Mouse (Mus musculus) Patski (cell line): Measurements from ENCODE around the gene Atf7. TPM values are rescaled to one million over a fixed set of nuclear protein-coding genes. Genes with fewer than 3 reads are reported as not detected.
A peak's percentile ranks its signal among the peaks of the same experiment; 100 is the strongest.
"Not testable (repeated sequence)": the region's sequence is repeated elsewhere in the genome, so short reads cannot be mapped to it uniquely, and the experiment has no call there.

Experiments used
- ATAC-seq: fragments of 100-300 bp; one replicate; pipeline ENCODE4 v1.8.0; 2021
- CTCF ChIA-PET: fragments of 350-600 bp; sonication (Branson Sonifier 250); formaldehyde crosslinking; loops from one replicate; lab custom pipeline; 2022; ENCODE audit warnings: inconsistent platforms; lab: Charles Lee
- POLR2A ChIA-PET: fragments of 350-600 bp; sonication (Branson Sonifier 250); formaldehyde crosslinking; loops from one replicate; lab custom pipeline; 2022; ENCODE audit warnings: antibody characterized with exemption, inconsistent platforms; lab: Charles Lee
- DNase-seq: peaks from one replicate; pipeline ENCODE4 v3.0.0-alpha.2; 2011; ENCODE audit warnings: low read depth, low spot score
- H3K27me3 ChIP-seq: fragments of 371-371 bp; one replicate; pipeline ENCODE4 v1.5.1; 2021
- CTCF ChIP-seq: fragments of 100-300 bp; IDR thresholded peaks from one replicate; pipeline ENCODE4 v1.5.1; 2021
- in situ Hi-C: fragments of 300-500 bp; cut with MboI; formaldehyde crosslinking; loops from 3 replicates; pipeline ENCODE4 v1.11.1; 2018; ENCODE audit warnings: low pct_unique_long_range_greater_than_20kb, mixed read lengths
- polyA plus RNA-seq: library from polyadenylated mRNA; unstranded; gene quantifications from one replicate; pipeline ENCODE4 v1.2.3, GENCODE M21; 2021

Atf7 gene
- polyA plus RNA-seq, 1 experiment from 2014 or later: 39.9 TPM

DNA sequence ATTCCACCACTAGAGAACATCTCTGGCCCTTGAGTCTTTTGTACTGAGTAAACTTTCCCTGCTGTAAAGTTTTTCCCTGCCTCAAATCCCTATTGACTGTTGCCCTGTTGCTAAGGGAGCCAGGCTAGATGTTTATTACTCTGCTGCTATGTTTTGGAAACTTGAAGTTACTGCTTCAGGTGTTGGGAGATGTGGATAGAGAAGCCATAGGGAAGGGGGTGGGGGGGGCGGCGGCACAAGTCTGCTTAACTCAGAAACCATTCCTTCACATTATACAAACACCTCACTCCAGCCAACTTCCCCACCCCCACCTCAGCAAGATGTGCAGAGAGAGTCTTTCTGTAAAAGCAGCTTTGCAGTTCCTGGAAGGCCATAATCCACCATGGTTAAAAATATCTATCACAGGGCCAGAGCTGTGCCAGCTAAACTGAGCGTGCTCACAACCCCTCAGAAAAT lies 32.7 kb upstream of the Atf7 start:
- POLR2A ChIA-PET: interaction anchor here (0.6 kb wide), 1 partner anchor 25 kb away, joined by 3 read pairs; no protein-coding TSS in a partner anchor
- TF ChIP-seq CTCF: no peak
- no peak for ATAC-seq
- no peak for DNase-seq
- in situ Hi-C loops: no loop called here
- no peaks in the 10 kb centered on the region for H3K27me3 ChIP-seq
- CTCF ChIA-PET: interaction anchor here (1.1 to 1.8 kb wide), 2 partner anchors 13 to 17 kb away, joined by 4 read pairs; no protein-coding TSS in a partner anchor

DNA sequence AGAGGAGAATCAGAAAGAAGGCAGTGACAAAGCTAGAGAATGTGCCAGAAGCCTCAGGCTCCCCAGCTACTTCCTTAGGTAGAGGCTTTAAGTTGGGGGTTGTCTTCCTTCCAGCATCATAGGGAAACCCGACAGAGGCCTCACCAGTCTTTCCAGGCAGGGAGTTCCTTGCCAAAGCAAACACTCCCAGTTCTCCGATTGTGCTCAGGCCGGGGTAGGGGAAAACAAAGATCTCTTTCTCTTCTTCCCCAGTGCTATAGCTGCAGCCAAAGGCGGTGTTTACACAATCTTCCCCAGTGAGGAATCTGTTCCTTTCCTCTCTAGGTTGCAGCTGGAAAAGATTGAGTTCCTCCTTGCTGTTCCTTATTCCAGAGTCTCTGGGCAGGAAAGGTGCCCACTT lies 31.4 kb upstream of the Atf7 start:
- in situ Hi-C loops: no loop called here
- ATAC-seq: no peak
- POLR2A ChIA-PET: interaction anchor here (0.6 to 0.8 kb wide), 2 partner anchors 30 to 1103 kb away, joined by 3 read pairs; no protein-coding TSS in a partner anchor

DNA sequence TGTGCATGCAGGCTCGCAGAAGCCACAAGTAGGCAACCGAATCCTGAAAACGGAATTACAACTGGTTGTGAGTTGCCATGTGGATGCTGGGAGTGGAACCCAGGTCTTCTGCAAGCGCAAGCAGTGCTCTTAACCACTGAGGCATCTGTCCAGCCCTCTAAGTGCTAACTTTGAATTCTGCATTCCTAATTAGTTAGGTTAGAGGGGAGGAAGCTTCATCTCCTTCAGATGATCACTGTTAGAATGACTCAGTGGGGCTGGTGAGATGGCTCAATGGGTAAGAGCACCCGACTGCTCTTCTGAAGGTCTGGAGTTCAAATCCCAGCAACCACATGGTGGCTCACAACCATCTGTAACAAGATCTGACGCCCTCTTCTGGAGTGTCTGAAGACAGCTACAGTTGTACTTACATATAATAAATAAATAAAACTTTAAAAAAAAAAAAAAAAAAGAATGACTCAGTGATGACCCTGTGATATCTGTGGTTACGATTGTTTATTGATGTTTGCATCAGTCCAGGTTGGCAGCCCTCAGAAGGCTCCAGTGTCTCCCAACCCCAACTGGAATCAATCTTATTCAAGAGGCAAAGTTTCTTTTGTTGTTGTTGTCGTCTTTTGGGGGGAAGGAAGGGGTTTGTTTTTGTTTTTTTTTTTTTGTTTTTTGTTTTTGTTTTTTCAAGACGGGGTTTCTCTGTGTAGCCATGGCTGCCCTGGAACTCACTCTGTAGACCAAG lies 26.8 kb upstream of the Atf7 start:
- ATAC-seq, H3K27me3 ChIP-seq, POLR2A ChIA-PET, in situ Hi-C loops, DNase-seq: not testable (repeated sequence)
- CTCF ChIA-PET: interaction anchor here (1.2 kb wide), 1 partner anchor 32 kb away, joined by 3 read pairs; no protein-coding TSS in a partner anchor

More for the DNA sequence above, 31.4 kb upstream of the Atf7 start:
- CTCF ChIA-PET: interaction anchor here (0.9 to 1.8 kb wide), 4 partner anchors 13 to 42 kb away, joined by 3 to 5 read pairs (median 4); no protein-coding TSS in a partner anchor
- no peak for DNase-seq
- H3K27me3 ChIP-seq: no peaks in the 10 kb centered on the region
- TF ChIP-seq CTCF: no peak

DNA sequence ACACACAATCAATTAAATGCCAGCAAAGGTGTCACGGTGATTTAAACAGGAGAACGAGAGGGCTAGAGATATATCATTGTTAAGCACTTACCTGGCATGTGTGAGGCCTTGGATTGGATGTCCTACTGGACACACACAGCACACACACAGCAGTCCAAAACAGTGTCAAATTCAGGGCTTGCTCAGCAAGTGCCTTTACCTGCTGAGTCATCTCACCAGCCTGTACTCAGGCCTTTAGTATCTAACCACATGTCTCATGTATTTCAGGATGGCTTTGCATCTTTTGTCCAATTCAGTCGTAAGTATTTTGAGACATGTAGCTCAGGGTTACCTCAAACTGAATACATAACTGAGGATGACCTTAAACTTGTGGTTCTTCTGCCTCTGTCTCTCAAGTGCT lies 25.8 kb upstream of the Atf7 start:
- POLR2A ChIA-PET: interaction anchor here (0.5 to 0.6 kb wide), 2 partner anchors 76 to 382 kb away, joined by 4 to 5 read pairs; no protein-coding TSS in a partner anchor
- ATAC-seq (no peak), DNase-seq (no peak)
- in situ Hi-C loops: no loop called here
- TF ChIP-seq CTCF: no peak
- no peaks in the 10 kb centered on the region for H3K27me3 ChIP-seq
- CTCF ChIA-PET: no interaction called here

DNA sequence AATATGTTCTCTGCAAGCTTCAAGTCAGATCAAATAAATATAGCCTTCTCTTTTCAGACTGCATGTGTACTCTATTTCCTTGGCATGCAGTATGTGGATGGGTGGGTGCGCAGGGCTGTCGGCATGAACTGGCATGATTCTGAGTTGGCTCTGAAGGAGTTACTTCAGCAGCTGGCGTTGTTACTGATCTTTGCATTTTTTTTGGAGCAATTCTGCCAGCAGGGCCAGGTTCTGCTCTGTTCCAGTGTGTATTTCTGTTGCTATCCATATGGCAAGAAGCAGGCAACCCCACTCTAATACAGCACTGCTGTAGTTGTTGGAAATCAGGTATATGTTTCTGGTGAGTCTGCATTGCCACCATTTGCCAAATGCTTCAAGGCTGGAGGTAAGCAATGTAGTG lies 10.6 kb upstream of the Atf7 start:
- in situ Hi-C loops: no loop called here
- ChIA-PET POLR2A (no interaction called here), CTCF (interaction anchor here (0.8 to 1.1 kb wide), 2 partner anchors 9 to 63 kb away, joined by 3 read pairs; no protein-coding TSS in a partner anchor)
- DNase-seq (no peak), ATAC-seq (no peak)
- no peak for TF ChIP-seq CTCF
- peaks cover 12% of the 10 kb centered on the region for H3K27me3 ChIP-seq

DNA sequence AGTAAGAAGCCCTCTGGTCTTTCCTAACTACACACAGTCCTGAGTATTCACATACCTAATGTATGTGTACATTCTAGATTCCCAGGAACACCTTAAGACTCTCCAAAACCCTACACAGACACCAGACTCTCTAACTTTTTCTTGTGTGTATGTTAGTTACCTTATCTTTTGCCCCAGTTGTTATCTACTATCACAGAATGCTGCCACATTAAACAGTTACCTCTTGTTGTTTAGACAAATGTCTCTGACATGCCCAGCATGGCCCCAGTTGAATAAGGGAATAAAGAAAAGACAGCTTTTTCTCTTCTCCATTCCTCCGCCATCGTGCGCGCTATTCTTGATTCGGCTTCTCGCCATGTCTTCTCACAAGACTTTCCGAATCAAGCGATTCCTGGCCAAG lies 9.4 kb upstream of the Atf7 start:
- TF ChIP-seq CTCF: no peak
- peaks cover 12% of the 10 kb centered on the region for H3K27me3 ChIP-seq
- no peak for ATAC-seq
- no peak for DNase-seq
- ChIA-PET CTCF (interaction anchor here (1.1 kb wide), 1 partner anchor 8 kb away, joined by 3 read pairs; no protein-coding TSS in a partner anchor), POLR2A (no interaction called here)
- in situ Hi-C loops: no loop called here

DNA sequence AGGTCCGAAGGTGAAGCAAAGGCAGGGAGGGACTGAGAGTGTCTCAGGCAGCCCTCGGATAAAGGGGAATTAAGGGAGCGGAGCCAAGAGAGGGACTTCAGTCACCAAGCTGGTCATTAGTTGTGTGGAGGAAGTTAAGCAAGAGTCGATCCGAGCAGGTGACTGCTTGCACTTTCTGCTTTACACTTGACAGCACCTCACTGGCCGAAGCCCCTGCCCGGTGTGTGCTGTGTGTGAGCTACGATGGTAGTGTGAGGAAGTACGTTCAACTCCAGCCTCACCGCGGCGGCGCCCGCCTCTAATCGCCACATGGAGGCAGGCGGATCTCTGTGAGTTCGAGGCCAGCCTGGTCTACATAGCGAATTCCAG lies 407 bp upstream of the Atf7 start:
- no peak for DNase-seq
- ChIA-PET CTCF (interaction anchor here (0.9 kb wide), 1 partner anchor 40 kb away, joined by 3 read pairs; no protein-coding TSS in a partner anchor), POLR2A (interaction anchor here (0.6 kb wide), 1 partner anchor 31 kb away, joined by 3 read pairs; no protein-coding TSS in a partner anchor)
- peak; percentile 4 for ATAC-seq
- in situ Hi-C loops: loop anchor here (5.0 kb wide), 1 partner anchor 37 kb away; no protein-coding TSS in a partner anchor
- no peaks in the 10 kb centered on the region for H3K27me3 ChIP-seq
- no peak for TF ChIP-seq CTCF

DNA sequence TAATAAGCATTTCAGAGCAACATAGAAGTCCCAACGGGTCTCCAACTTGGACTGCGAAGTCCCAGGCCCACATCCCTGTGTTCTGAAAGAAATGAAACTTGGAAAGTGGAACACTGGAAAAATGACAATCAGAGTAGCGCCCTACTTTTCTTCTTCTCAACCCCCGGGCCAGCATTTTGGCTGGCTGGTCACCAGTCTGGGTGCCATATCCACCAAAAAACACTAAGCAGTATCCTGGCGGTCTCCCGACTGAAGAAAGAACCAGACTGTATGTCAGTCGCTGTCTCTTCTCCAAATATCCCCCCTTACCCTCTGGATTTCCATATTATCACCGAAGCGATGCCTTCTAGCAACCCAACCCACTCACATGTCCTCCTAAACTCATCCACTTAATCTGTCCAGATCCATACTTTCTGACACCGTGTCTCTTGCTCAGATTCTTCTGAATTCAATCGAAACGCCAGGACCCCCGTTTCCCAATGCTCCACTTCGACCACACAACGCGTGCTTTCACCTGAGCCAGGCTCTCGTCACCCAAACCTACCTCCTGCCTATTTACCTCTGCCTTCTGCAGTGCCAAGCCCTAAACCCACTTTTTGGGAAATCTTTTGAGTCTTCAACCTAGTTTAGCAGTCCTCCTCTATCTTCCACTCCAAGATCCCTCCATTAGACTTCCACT lies 834 bp downstream of the Atf7 start:
- no peaks in the 10 kb centered on the region for H3K27me3 ChIP-seq
- ATAC-seq: peak; percentile 7
- no peak for DNase-seq
- TF ChIP-seq CTCF: no peak
- ChIA-PET POLR2A (no interaction called here), CTCF (no interaction called here)
- in situ Hi-C loops: no loop called here

DNA sequence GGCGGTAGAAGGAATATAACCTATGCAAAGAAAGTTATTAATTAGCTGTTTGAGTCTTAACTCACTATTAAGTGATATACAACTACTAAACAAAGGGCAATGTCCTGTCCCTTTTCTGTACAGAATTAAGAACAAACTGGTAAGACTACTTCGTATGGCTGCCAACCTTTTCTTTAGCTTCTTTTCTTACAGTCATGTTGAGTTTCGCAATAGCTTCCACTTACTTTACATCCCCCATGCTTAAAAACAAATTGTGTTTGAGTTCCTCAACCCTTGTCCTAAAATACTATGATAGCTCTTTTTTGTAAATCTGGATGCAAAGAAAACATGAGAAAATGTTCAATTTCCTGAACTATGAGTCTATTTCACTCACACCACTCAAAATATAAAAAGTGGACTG lies 2.1 kb downstream of the Atf7 start:
- TF ChIP-seq CTCF: no peak

DNA sequence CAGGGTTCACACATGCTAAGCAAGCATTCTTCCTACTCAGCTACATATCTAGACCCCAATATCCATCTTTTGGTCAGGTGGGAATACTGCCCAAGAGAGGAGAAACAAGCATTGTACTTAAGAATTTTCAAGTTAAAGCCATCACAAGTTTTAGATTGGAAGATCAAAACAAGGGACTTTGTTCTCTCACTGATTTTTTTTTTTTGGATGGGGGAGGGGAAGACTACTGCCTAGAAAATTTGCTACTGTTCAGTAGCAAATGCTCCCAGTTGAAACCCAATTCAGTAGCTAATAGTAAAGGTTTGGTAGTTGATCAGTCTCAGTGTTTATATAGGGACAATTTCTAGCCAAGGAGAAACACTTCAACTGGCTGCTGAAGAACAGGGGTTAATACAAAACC lies 2.7 kb downstream of the Atf7 start:
- POLR2A ChIA-PET: interaction anchor here (0.9 to 1.4 kb wide), 2 partner anchors 41 to 47 kb away, joined by 3 to 4 read pairs; no protein-coding TSS in a partner anchor
- ATAC-seq: no peak
- in situ Hi-C loops: no loop called here
- TF ChIP-seq CTCF: no peak
- no peak for DNase-seq
- no peaks in the 10 kb centered on the region for H3K27me3 ChIP-seq
- CTCF ChIA-PET: interaction anchor here (1.0 to 1.5 kb wide), 4 partner anchors 12 to 120 kb away, joined by 3 to 7 read pairs (median 4); no protein-coding TSS in a partner anchor

More for the DNA sequence above, 2.1 kb downstream of the Atf7 start:
- ATAC-seq: no peak
- H3K27me3 ChIP-seq: no peaks in the 10 kb centered on the region
- in situ Hi-C loops: no loop called here
- CTCF ChIA-PET: interaction anchor here (1.0 to 1.5 kb wide), 5 partner anchors 13 to 119 kb away, joined by 3 to 7 read pairs (median 3); no protein-coding TSS in a partner anchor
- DNase-seq: no peak
- POLR2A ChIA-PET: interaction anchor here (0.9 to 1.4 kb wide), 2 partner anchors 41 to 47 kb away, joined by 3 to 4 read pairs; no protein-coding TSS in a partner anchor
